Mouse (Mus musculus) neural tube, embryonic 13.5 days (tissue): ENCODE measurements around the gene Spon1. TPM values are rescaled to one million over a fixed set of nuclear protein-coding genes. Genes with fewer than 3 reads are reported as not detected.

ENCODE experiments used
- ATAC-seq: fragments of 200-750 bp; cut with Nextera tagmentation; 2 replicates; pipeline ENCODE4 v1.8.0; 2017; ENCODE audit warnings: low read depth, mild to moderate bottlenecking, moderate TSS enrichment, moderate library complexity
- H3K27ac ChIP-seq: fragments of 300-500 bp; sonication (generic); replicated peaks from 2 replicates; pipeline ENCODE4 v1.5.1; 2015; ENCODE audit warnings: moderate library complexity, mild to moderate bottlenecking, inconsistent platforms
- H3K27me3 ChIP-seq: fragments of 300-500 bp; sonication (generic); 2 replicates; pipeline ENCODE4 v1.6.1; 2015; ENCODE audit warnings: mild to moderate bottlenecking, inconsistent platforms
- H3K36me3 ChIP-seq: fragments of 300-500 bp; sonication (generic); 2 replicates; pipeline ENCODE4 v1.6.1; 2015; ENCODE audit warnings: mild to moderate bottlenecking, inconsistent platforms
- H3K4me1 ChIP-seq: fragments of 300-500 bp; sonication (generic); replicated peaks from 2 replicates; pipeline ENCODE4 v1.6.1; 2015; ENCODE audit warnings: inconsistent platforms
- H3K4me2 ChIP-seq: fragments of 300-500 bp; sonication (generic); 2 replicates; pipeline ENCODE4 v1.6.1; 2015; ENCODE audit warnings: inconsistent platforms, mild to moderate bottlenecking, moderate library complexity
- H3K4me3 ChIP-seq: fragments of 300-500 bp; sonication (generic); 2 replicates; pipeline ENCODE4 v1.5.1; 2015; ENCODE audit warnings: mild to moderate bottlenecking, inconsistent platforms
- H3K9ac ChIP-seq: fragments of 300-500 bp; sonication (generic); 2 replicates; pipeline ENCODE4 v1.6.1; 2015; ENCODE audit warnings: moderate library complexity, mild to moderate bottlenecking, inconsistent platforms
- H3K9me3 ChIP-seq: fragments of 300-500 bp; sonication (generic); 2 replicates; pipeline ENCODE4 v1.6.1; 2016; ENCODE audit warnings: inconsistent platforms
- WGBS: fragments of 180-500 bp; shearing (Covaris S2); methylation state at CpG from one replicate; pipeline ENCODE4 v1.1.7; 2015; 5-methylcytosine and 5-hydroxymethylcytosine counted together
- polyA plus RNA-seq: library from polyadenylated mRNA; unstranded; fragments of >200 nt; fragmentation: Nextera tagmentation; extraction: Ambion mirVana; gene quantifications from 2 replicates; pipeline ENCODE4 v1.2.1, GENCODE M21; 2015

Gene Spon1
- polyA plus RNA-seq, 1 experiment from 2014 or later, result 93.0 TPM

DNA sequence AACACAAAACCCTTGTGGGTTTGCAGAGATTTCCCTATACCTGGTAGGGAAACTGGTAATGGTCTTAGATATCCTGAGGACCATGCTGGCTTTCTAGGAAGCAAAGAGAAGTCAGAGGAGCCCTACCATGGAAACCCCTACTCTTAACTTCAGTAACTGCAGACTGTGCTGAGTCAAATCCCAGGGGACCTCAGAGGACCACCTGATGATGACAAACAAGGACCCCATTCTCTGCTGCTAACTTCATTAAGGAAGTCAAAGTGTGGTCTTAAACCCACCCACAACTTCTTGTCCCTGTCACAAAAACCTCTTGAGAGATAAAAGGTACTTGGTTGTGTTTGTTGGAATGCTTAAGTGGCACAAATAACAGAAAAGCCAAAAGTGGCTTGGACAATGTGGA, 222.4 kb downstream of the Spon1 start:
- Histone ChIP-seq H3K27me3 (no peaks in the 10 kb centered on the region), H3K36me3 (no peaks in the 10 kb centered on the region), H3K9ac (no peak overlapping the region), H3K9me3 (no peaks in the 10 kb centered on the region), H3K4me2 (no peak overlapping the region), H3K4me1 (peaks cover 4% of the 10 kb centered on the region; the same call in 1 of the 2 replicates), H3K4me3 (no peak overlapping the region), H3K27ac (no peak overlapping the region)
- no peak for ATAC-seq

DNA sequence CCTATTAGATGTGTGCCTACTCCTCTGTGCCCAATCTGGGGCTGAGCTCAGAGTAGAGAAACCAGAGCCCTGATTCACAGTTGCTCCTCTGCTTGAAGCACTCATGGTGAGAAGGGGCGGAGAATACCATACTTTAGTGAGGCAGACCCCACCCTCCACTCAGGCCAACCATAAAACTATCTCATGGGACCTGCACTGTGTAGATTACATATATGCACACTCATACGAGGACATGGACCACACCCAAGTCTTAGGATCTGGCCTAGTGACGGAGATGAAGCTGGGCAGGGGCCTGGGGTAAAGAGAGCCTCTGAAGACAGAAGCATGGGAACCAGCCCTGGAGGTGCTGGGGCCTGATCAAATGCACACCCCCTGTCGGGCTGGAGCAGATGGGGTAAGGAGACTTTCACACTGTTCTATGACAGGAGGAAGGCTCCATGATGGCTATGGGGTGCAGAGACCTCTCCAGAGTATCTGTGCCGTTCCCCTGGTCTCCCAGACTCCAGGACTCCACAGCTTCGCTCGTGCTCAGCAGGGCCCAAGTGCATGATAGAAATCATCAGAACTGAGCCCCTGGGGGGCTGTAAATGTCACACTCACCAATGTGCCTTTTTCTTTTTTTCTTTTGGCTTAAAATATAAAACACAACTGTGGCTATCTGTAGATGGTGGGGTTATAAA, 232.0 kb downstream of the Spon1 start:
- WGBS, result 57% methylated on average over 7 of the region's 7 CpGs
- no peak overlapping the region for H3K27ac ChIP-seq
- 0 out of 2 replicates have a peak, but pooled peaks have one; percentile 59 for ATAC-seq
- peaks cover 29% of the 10 kb centered on the region for H3K4me1 ChIP-seq
- H3K9ac ChIP-seq, result no peak overlapping the region
- no peaks in the 10 kb centered on the region for H3K9me3 ChIP-seq
- no peaks in the 10 kb centered on the region for H3K36me3 ChIP-seq
- no peak overlapping the region for H3K4me3 ChIP-seq
- no peak overlapping the region for H3K4me2 ChIP-seq
- no peaks in the 10 kb centered on the region for H3K27me3 ChIP-seq

- Histone ChIP-seq H3K27me3 (no peaks in the 10 kb centered on the region), H3K9ac (no peak overlapping the region), H3K4me3 (no peak overlapping the region), H3K4me2 (no peak overlapping the region), H3K4me1 (peaks cover 28% of the 10 kb centered on the region), H3K36me3 (no peaks in the 10 kb centered on the region), H3K9me3 (no peaks in the 10 kb centered on the region), H3K27ac (peak overlapping the region; percentile 23; the same call in 1 of the 2 replicates)
- no peak for ATAC-seq
- WGBS, result 12% methylated on average over 5 of the region's 5 CpGs
These were observed 238.4 kb downstream of the Spon1 start for GRCm38 (mm10) chr7:114004171-114004570.

DNA sequence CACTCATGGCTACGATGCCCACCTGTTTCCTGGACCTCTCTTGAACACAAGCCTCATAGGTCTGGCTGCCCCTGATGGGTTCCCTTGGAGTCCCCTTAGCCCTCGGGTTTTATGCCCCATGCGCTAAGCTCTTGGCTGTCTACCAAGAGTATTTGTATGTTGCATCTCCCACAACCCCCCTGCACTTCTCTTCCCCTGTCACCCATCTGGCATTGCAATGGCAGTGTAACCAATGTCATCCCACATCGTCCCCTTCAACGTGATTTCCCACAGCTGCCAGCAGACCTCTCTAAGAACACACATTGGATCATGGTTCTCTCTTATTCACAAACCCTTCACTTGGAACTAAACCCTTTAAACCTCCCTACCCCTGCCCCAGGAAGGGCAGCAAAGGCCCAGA, 239.7 kb downstream of the Spon1 start:
- H3K27ac ChIP-seq, result no peak overlapping the region
- no peaks in the 10 kb centered on the region for H3K27me3 ChIP-seq
- H3K4me3 ChIP-seq, result no peak overlapping the region
- no peak for ATAC-seq
- H3K36me3 ChIP-seq, result no peaks in the 10 kb centered on the region
- no peak overlapping the region for H3K4me2 ChIP-seq
- H3K9ac ChIP-seq, result no peak overlapping the region
- H3K9me3 ChIP-seq, result no peaks in the 10 kb centered on the region
- 73% methylated on average over 5 of the region's 5 CpGs for whole genome bisulfite sequencing
- peaks cover 28% of the 10 kb centered on the region for H3K4me1 ChIP-seq

DNA sequence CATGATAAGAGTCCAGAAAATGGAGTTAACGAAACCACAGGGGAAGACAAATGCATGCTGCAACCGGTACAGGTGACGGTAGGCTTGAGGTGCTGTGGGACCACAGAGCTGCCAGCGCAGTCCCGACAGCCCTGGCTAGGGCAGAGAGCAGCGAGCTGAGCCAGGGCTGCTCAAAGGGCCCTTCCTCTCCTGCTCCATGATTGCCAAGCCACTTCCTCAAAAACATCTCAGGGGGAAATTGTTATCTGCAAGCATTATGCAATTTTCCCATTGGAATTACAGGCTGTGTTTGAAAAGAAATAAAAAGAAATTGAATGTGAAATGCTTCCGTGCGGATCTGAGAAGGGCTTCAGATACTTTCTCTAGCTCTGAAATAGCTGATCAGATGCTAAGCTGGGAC, 240.7 kb downstream of the Spon1 start:
- 77% methylated on average over 8 of the region's 8 CpGs for WGBS
- Histone ChIP-seq H3K4me2 (no peak overlapping the region), H3K9me3 (no peaks in the 10 kb centered on the region), H3K4me1 (peaks cover 28% of the 10 kb centered on the region), H3K27me3 (no peaks in the 10 kb centered on the region), H3K4me3 (no peak overlapping the region), H3K27ac (no peak overlapping the region), H3K36me3 (no peaks in the 10 kb centered on the region), H3K9ac (no peak overlapping the region)
- ATAC-seq, result no peak

GRCm38 (mm10) chr7:114007565-114007964, 241.8 kb downstream of the Spon1 start:
- H3K36me3 ChIP-seq, result no peaks in the 10 kb centered on the region
- ATAC-seq, result no peak
- no peaks in the 10 kb centered on the region for H3K27me3 ChIP-seq
- no peaks in the 10 kb centered on the region for H3K9me3 ChIP-seq
- H3K4me2 ChIP-seq, result no peak overlapping the region
- no peak overlapping the region for H3K4me3 ChIP-seq
- H3K9ac ChIP-seq, result no peak overlapping the region
- WGBS, result 71% methylated on average over 5 of the region's 5 CpGs
- H3K27ac ChIP-seq, result no peak overlapping the region
- H3K4me1 ChIP-seq, result peaks cover 36% of the 10 kb centered on the region

GRCm38 (mm10) chr7:114011726-114012443, 246.1 kb downstream of the Spon1 start:
- Histone ChIP-seq H3K4me2 (no peak overlapping the region), H3K27me3 (no peaks in the 10 kb centered on the region), H3K36me3 (no peaks in the 10 kb centered on the region), H3K4me1 (peaks cover 13% of the 10 kb centered on the region), H3K9me3 (no peaks in the 10 kb centered on the region), H3K27ac (no peak overlapping the region), H3K4me3 (no peak overlapping the region), H3K9ac (no peak overlapping the region)
- ATAC-seq, result no peak
- WGBS, result 70% methylated on average over 9 of the region's 9 CpGs

GRCm38 (mm10) chr7:114016001-114016949, 250.5 kb downstream of the Spon1 start:
- 82% methylated on average over 8 of the region's 8 CpGs for WGBS

DNA sequence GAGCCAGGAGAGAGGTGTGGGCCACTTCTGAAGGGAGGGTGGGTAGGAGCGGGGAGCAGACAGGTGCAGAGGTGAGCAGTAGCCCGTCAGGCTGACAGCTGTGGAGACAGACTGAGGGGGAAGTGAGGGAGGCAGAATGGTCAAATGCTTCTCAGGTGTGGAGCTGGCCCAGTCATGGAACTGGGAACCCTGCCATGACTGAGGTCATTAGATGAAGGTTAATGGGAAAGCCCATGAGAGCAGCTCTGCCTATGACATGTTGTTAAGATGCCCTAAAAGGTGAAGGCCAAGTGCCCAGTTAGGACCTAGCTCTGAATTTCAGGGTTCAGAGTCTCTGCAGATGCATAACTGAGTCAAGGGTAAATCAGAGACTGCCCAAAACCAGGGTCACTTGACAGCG, 253.1 kb downstream of the Spon1 start:
- no peaks in the 10 kb centered on the region for H3K9me3 ChIP-seq
- H3K4me2 ChIP-seq, result no peak overlapping the region
- H3K27ac ChIP-seq, result no peak overlapping the region
- H3K9ac ChIP-seq, result no peak overlapping the region
- no peaks in the 10 kb centered on the region for H3K27me3 ChIP-seq
- 73% methylated on average over 3 of the region's 3 CpGs for WGBS
- H3K4me1 ChIP-seq, result peaks cover 11% of the 10 kb centered on the region; the same call in 1 of the 2 replicates
- no peak for ATAC-seq
- H3K4me3 ChIP-seq, result no peak overlapping the region
- no peaks in the 10 kb centered on the region for H3K36me3 ChIP-seq

More at GRCm38 (mm10) chr7:114016001-114016949, 250.5 kb downstream of the Spon1 start:
- Histone ChIP-seq H3K9ac (no peak overlapping the region), H3K36me3 (no peaks in the 10 kb centered on the region), H3K4me2 (no peak overlapping the region), H3K4me3 (no peak overlapping the region), H3K9me3 (no peaks in the 10 kb centered on the region), H3K4me1 (peaks cover 24% of the 10 kb centered on the region), H3K27ac (no peak overlapping the region), H3K27me3 (no peaks in the 10 kb centered on the region)
- no peak for ATAC-seq

GRCm38 (mm10) chr7:114020057-114020703, 254.4 kb downstream of the Spon1 start:
- H3K27ac ChIP-seq, result 0 out of 2 replicates have a peak overlapping the region, but pooled peaks have one; percentile 23
- 5% methylated on average over 11 of the region's 11 CpGs for WGBS

GRCm38 (mm10) chr7:114020704-114021093, 254.9 kb downstream of the Spon1 start:
- 0 out of 2 replicates have a peak overlapping the region, but pooled peaks have one; percentile 23 for H3K27ac ChIP-seq

More at GRCm38 (mm10) chr7:114020057-114020703, 254.4 kb downstream of the Spon1 start:
- H3K4me3 ChIP-seq, result peak overlapping the region; percentile 37
- no peaks in the 10 kb centered on the region for H3K27me3 ChIP-seq
- no peaks in the 10 kb centered on the region for H3K9me3 ChIP-seq
- H3K36me3 ChIP-seq, result no peaks in the 10 kb centered on the region
- peak overlapping the region; percentile 62 for H3K4me2 ChIP-seq
- ATAC-seq, result peak; percentile 64; the same call in 1 of the 2 replicates
- H3K9ac ChIP-seq, result peak overlapping the region; percentile 62
- peaks cover 11% of the 10 kb centered on the region; the same call in 1 of the 2 replicates for H3K4me1 ChIP-seq

More at GRCm38 (mm10) chr7:114020704-114021093, 254.9 kb downstream of the Spon1 start:
- no peaks in the 10 kb centered on the region for H3K9me3 ChIP-seq
- H3K4me1 ChIP-seq, result peaks cover 11% of the 10 kb centered on the region; the same call in 1 of the 2 replicates
- H3K4me3 ChIP-seq, result peak overlapping the region; percentile 37
- peak overlapping the region; percentile 62 for H3K4me2 ChIP-seq
- no peaks in the 10 kb centered on the region for H3K27me3 ChIP-seq
- peak overlapping the region; percentile 62 for H3K9ac ChIP-seq
- ATAC-seq, result peak; percentile 54; the same call in 1 of the 2 replicates
- 2% methylated on average over 11 of the region's 11 CpGs for WGBS
- H3K36me3 ChIP-seq, result no peaks in the 10 kb centered on the region
